Mouse (Mus musculus) heart, embryonic 12.5 days (tissue): ENCODE results near the gene Fkbpl. TPM values are rescaled to one million over a fixed set of nuclear protein-coding genes. Genes with fewer than 3 reads are reported as not detected.

Source experiments
- ATAC-seq: fragments of 200-750 bp; cut with Nextera tagmentation; 2 replicates; pipeline ENCODE4 v1.8.0; 2017; ENCODE audit warnings: moderate TSS enrichment, moderate library complexity; ENCODE audit not compliant: insufficient number of reproducible peaks, low FRiP score
- H3K27ac ChIP-seq: fragments of 300-500 bp; sonication (generic); 2 replicates; pipeline ENCODE4 v1.5.1; 2016; ENCODE audit warnings: mild to moderate bottlenecking, moderate library complexity; ENCODE audit not compliant: poor library complexity, severe bottlenecking
- H3K27me3 ChIP-seq: fragments of 300-500 bp; sonication (generic); replicated peaks from 2 replicates; pipeline ENCODE4 v1.6.1; 2016; ENCODE audit warnings: mild to moderate bottlenecking, moderate library complexity
- H3K36me3 ChIP-seq: fragments of 300-500 bp; sonication (generic); 2 replicates; pipeline ENCODE4 v1.6.1; 2016; ENCODE audit warnings: mild to moderate bottlenecking, moderate library complexity
- H3K4me1 ChIP-seq: fragments of 300-500 bp; sonication (generic); replicated peaks from 2 replicates; pipeline ENCODE4 v1.6.1; 2016; ENCODE audit warnings: mild to moderate bottlenecking
- H3K4me2 ChIP-seq: fragments of 300-500 bp; sonication (generic); 2 replicates; pipeline ENCODE4 v1.6.1; 2016; ENCODE audit warnings: mild to moderate bottlenecking, moderate library complexity
- H3K4me3 ChIP-seq: fragments of 300-500 bp; sonication (generic); 2 replicates; pipeline ENCODE4 v1.5.1; 2016; ENCODE audit warnings: mild to moderate bottlenecking
- H3K9ac ChIP-seq: fragments of 300-500 bp; sonication (generic); 2 replicates; pipeline ENCODE4 v1.6.1; 2016; ENCODE audit warnings: mild to moderate bottlenecking, moderate library complexity
- H3K9me3 ChIP-seq: fragments of 300-500 bp; sonication (generic); replicated peaks from 2 replicates; pipeline ENCODE4 v1.6.1; 2016; ENCODE audit warnings: mild to moderate bottlenecking, moderate library complexity
- WGBS: fragments of 180-500 bp; shearing (Covaris S2); methylation state at CpG from one replicate; pipeline ENCODE4 v1.1.7; 2016; 5-methylcytosine and 5-hydroxymethylcytosine counted together
- polyA plus RNA-seq: library from polyadenylated mRNA; unstranded; fragments of >200 nt; fragmentation: Nextera tagmentation; extraction: Ambion mirVana; gene quantifications from 2 replicates; pipeline ENCODE4 v1.2.1, GENCODE M21; 2016

Gene Fkbpl
- polyA plus RNA-seq: 10.2 and 11.1 TPM in 2 replicates

GRCm38 (mm10) chr17:34644608-34645007, at the start of gene Fkbpl:
TSS of gene Fkbpl (plus strand) at chr17:34644764.
- Histone ChIP-seq H3K27me3 (no peaks in the 10 kb centered on the region), H3K9me3 (no peaks in the 10 kb centered on the region), H3K36me3 (peaks cover 13% of the 10 kb centered on the region; the same call in 1 of the 2 replicates), H3K4me3 (peak within 1 kb of the TSS; percentile 69), H3K4me2 (peak within 1 kb of the TSS; percentile 92), H3K4me1 (peaks cover 38% of the 10 kb centered on the region), H3K27ac (peak within 1 kb of the TSS; percentile 71), H3K9ac (peak within 1 kb of the TSS; percentile 78)
- WGBS: 1% methylated on average over 16 of the region's 16 CpGs
- ATAC-seq: peak; percentile 78

GRCm38 (mm10) chr17:34596098-34596497, 48.5 kb upstream of the Fkbpl start:
- H3K4me1 ChIP-seq: peaks cover 61% of the 10 kb centered on the region
- no peak overlapping the region for H3K4me3 ChIP-seq
- WGBS: 69% methylated on average over 8 of the region's 8 CpGs
- ATAC-seq: no peak
- no peak overlapping the region for H3K27ac ChIP-seq
- no peaks in the 10 kb centered on the region for H3K9me3 ChIP-seq
- H3K36me3 ChIP-seq: peaks cover 41% of the 10 kb centered on the region
- H3K27me3 ChIP-seq: no peaks in the 10 kb centered on the region
- H3K4me2 ChIP-seq: no peak overlapping the region
- H3K9ac ChIP-seq: no peak overlapping the region

GRCm38 (mm10) chr17:34597566-34598095, 46.9 kb upstream of the Fkbpl start, which contains the start of gene Ager:
TSS of gene Ager (plus strand) at chr17:34597862.
- Histone ChIP-seq H3K4me2 (peak within 1 kb of the TSS; percentile 43), H3K4me1 (peaks cover 63% of the 10 kb centered on the region), H3K4me3 (no peak within 1 kb of the TSS), H3K27me3 (no peaks in the 10 kb centered on the region), H3K27ac (peak within 1 kb of the TSS; percentile 24; the same call in 1 of the 2 replicates), H3K9ac (peak within 1 kb of the TSS; percentile 55), H3K9me3 (no peaks in the 10 kb centered on the region), H3K36me3 (peaks cover 50% of the 10 kb centered on the region)
- ATAC-seq: no peak
- 15% methylated on average over 6 of the region's 6 CpGs for WGBS

- Histone ChIP-seq H3K9me3 (no peaks in the 10 kb centered on the region), H3K4me2 (no peak overlapping the region), H3K27me3 (no peaks in the 10 kb centered on the region), H3K4me1 (peaks cover 51% of the 10 kb centered on the region), H3K27ac (no peak overlapping the region), H3K9ac (0 out of 2 replicates have a peak overlapping the region, but pooled peaks have one; percentile 10), H3K4me3 (no peak overlapping the region), H3K36me3 (peaks cover 36% of the 10 kb centered on the region)
- 77% methylated on average over 9 of the region's 9 CpGs for WGBS
- no peak for ATAC-seq
Measured at GRCm38 (mm10) chr17:34599891-34600290, 44.7 kb upstream of the Fkbpl start.

GRCm38 (mm10) chr17:34601796-34602195, 42.8 kb upstream of the Fkbpl start:
- peaks cover 48% of the 10 kb centered on the region for H3K4me1 ChIP-seq

GRCm38 (mm10) chr17:34603375-34604060, 41.0 kb upstream of the Fkbpl start, which contains the start of gene Rnf5:
TSS of gene Rnf5 (minus strand) at chr17:34603690.
- WGBS: 1% methylated on average over 30 of the region's 30 CpGs
- peaks cover 50% of the 10 kb centered on the region for H3K4me1 ChIP-seq
- peak within 1 kb of the TSS; percentile 92 for H3K4me2 ChIP-seq
- no peaks in the 10 kb centered on the region for H3K27me3 ChIP-seq
- H3K36me3 ChIP-seq: peaks cover 31% of the 10 kb centered on the region
- peak within 1 kb of the TSS; percentile 80 for H3K9ac ChIP-seq
- H3K27ac ChIP-seq: peak within 1 kb of the TSS; percentile 90
- H3K9me3 ChIP-seq: no peaks in the 10 kb centered on the region
- peak within 1 kb of the TSS; percentile 69 for H3K4me3 ChIP-seq
- ATAC-seq: peak; percentile 94

More at GRCm38 (mm10) chr17:34601796-34602195, 42.8 kb upstream of the Fkbpl start:
- H3K9me3 ChIP-seq: no peaks in the 10 kb centered on the region
- H3K4me2 ChIP-seq: peak overlapping the region; percentile 86
- no peaks in the 10 kb centered on the region for H3K27me3 ChIP-seq
- H3K9ac ChIP-seq: 0 out of 2 replicates have a peak overlapping the region, but pooled peaks have one; percentile 80
- ATAC-seq: no peak
- 82% methylated on average over 12 of the region's 12 CpGs for WGBS
- H3K4me3 ChIP-seq: peak overlapping the region; percentile 62; the same call in 1 of the 2 replicates
- H3K36me3 ChIP-seq: peaks cover 22% of the 10 kb centered on the region
- no peak overlapping the region for H3K27ac ChIP-seq

GRCm38 (mm10) chr17:34604061-34604508, 40.5 kb upstream of the Fkbpl start, which contains the start of gene Agpat1:
TSS of gene Agpat1 (plus strand) at chr17:34604262.
- under 1% methylated on average over 30 of the region's 35 CpGs for WGBS
- peak; percentile 91 for ATAC-seq

GRCm38 (mm10) chr17:34604511-34605237, 39.9 kb upstream of the Fkbpl start:
- Histone ChIP-seq H3K4me2 (peak overlapping the region; percentile 92), H3K27me3 (no peaks in the 10 kb centered on the region), H3K27ac (peak overlapping the region; percentile 90), H3K4me1 (peaks cover 49% of the 10 kb centered on the region), H3K9ac (peak overlapping the region; percentile 87), H3K36me3 (peaks cover 31% of the 10 kb centered on the region), H3K4me3 (peak overlapping the region; percentile 69), H3K9me3 (no peaks in the 10 kb centered on the region)
- no peak for ATAC-seq
- WGBS: 19% methylated on average over 24 of the region's 24 CpGs

More at GRCm38 (mm10) chr17:34604061-34604508, 40.5 kb upstream of the Fkbpl start, which contains the start of gene Agpat1:
- H3K9ac ChIP-seq: peak within 1 kb of the TSS; percentile 87
- H3K4me2 ChIP-seq: peak within 1 kb of the TSS; percentile 92
- peak within 1 kb of the TSS; percentile 69 for H3K4me3 ChIP-seq
- H3K36me3 ChIP-seq: peaks cover 31% of the 10 kb centered on the region
- peaks cover 51% of the 10 kb centered on the region for H3K4me1 ChIP-seq
- no peaks in the 10 kb centered on the region for H3K27me3 ChIP-seq
- H3K27ac ChIP-seq: peak within 1 kb of the TSS; percentile 90
- no peaks in the 10 kb centered on the region for H3K9me3 ChIP-seq

GRCm38 (mm10) chr17:34605609-34606008, 39.0 kb upstream of the Fkbpl start:
- Histone ChIP-seq H3K4me2 (peak overlapping the region; percentile 92), H3K4me3 (peak overlapping the region; percentile 69), H3K4me1 (peaks cover 49% of the 10 kb centered on the region), H3K27ac (peak overlapping the region; percentile 90), H3K27me3 (no peaks in the 10 kb centered on the region), H3K36me3 (peaks cover 27% of the 10 kb centered on the region), H3K9me3 (no peaks in the 10 kb centered on the region), H3K9ac (peak overlapping the region; percentile 87)
- 2% methylated on average over 25 of the region's 30 CpGs for WGBS
- ATAC-seq: peak; percentile 69

GRCm38 (mm10) chr17:34606186-34607039, 38.2 kb upstream of the Fkbpl start:
- Histone ChIP-seq H3K9me3 (no peaks in the 10 kb centered on the region), H3K4me3 (peak overlapping the region; percentile 69), H3K27ac (peak overlapping the region; percentile 90), H3K9ac (peak overlapping the region; percentile 87), H3K4me2 (peak overlapping the region; percentile 92), H3K4me1 (peaks cover 49% of the 10 kb centered on the region), H3K27me3 (no peaks in the 10 kb centered on the region), H3K36me3 (peaks cover 28% of the 10 kb centered on the region)
- ATAC-seq: no peak
- WGBS: 15% methylated on average over 32 of the region's 32 CpGs
